In genomic region chr16:18127871-18128563, GRCm38 (mm10) we compare ENCODE assay signal across 8 mouse cellular contexts. TPM values are rescaled to one million over a fixed set of nuclear protein-coding genes. Genes with fewer than 3 reads are reported as not detected.
DNase-seq lines count a peak whose midpoint lies in the region; ATAC-seq lines count a peak whose summit lies in the region.

No protein-coding gene starts in this region.

- peak; percentile 28 for DNase-seq in adrenal gland, adult 2 months
- DNase-seq in adrenal gland, postnatal 25 days = no peak
- DNase-seq in heart, postnatal 10 days = peak; percentile 6 to 30
- DNase-seq in mesoderm, embryonic 11.5 days (ENCODE audit: low read depth, low spot score) = peak; percentile 21
- DNase-seq in left cerebral cortex, adult 8-10 months (ENCODE audit: low spot score in 2 of 2) = no peak

- no peaks in the 10 kb centered on the region for H3K9me3 ChIP-seq in megakaryocyte, embryonic 14.5 days

- no peak for ATAC-seq in megakaryocyte, adult 5-6 weeks (ENCODE audit: poor library complexity, severe bottlenecking)
- no peak for ATAC-seq in inflammation-experienced regulatory T-cells, adult 6 months

- peaks cover 27% of the 10 kb centered on the region for H3K27me3 ChIP-seq in megakaryocyte, embryonic 14.5 days (replicated peaks)

- peaks cover 94% of the 10 kb centered on the region for H3K4me1 ChIP-seq in megakaryocyte, embryonic 14.5 days

- peak overlapping the region; percentile 95 for H3K4me3 ChIP-seq in megakaryocyte, embryonic 14.5 days (replicated peaks)

- intact Hi-C loops in heart, postnatal 10 days (cut with DNase I) = loop anchor here (1.0 to 2.0 kb wide), 2 partner anchors 44 to 83 kb away; no protein-coding TSS in a partner anchor

- peaks cover 41% of the 10 kb centered on the region for H3K36me3 ChIP-seq in megakaryocyte, embryonic 14.5 days (replicated peaks; ENCODE audit: low read length)

RNA-seq across cellular contexts. Expression of gene Rtn4r, which starts 0.6 kb away (rescaled TPM):
- total RNA-seq in adrenal gland, adult 2 months (2021) = under 1 TPM; 0.14 to 0.23 TPM
- 0.58 and 0.90 TPM in 2 replicates for polyA plus RNA-seq in adrenal gland, adult 2 months (2012; rRNA removed)
- total RNA-seq in adrenal gland, postnatal 25 days (2021) = not detected in 2 replicates
- polyA plus RNA-seq in megakaryocyte, embryonic 14.5 days (2012; ENCODE audit: insufficient read depth, low replicate concordance) = 56.5 and 164 TPM in 2 replicates
- total RNA-seq in megakaryocyte, adult 5-6 weeks (2015) = 0.36 and 0.85 TPM in 2 replicates
- 0.26 TPM in 1 of 2 replicates, not detected in the other for total RNA-seq in megakaryocyte, adult 5-6 weeks (2017)
- 1 to 10 TPM; 7.7 to 7.9 TPM for total RNA-seq in heart, postnatal 10 days (2021)
- 100 to 1,000 TPM; 100 to 120 (median 105) TPM for total RNA-seq in left cerebral cortex, adult 8-10 months (2022)
- not detected for polyA plus RNA-seq in inflammation-experienced regulatory T-cells, adult 6 months (2017; shearing (Covaris generic))

RNA-seq across cellular contexts. Expression of gene Prodh, which starts 38.0 kb away (rescaled TPM):
- 10 to 100 TPM; 30.2 to 46.7 TPM for total RNA-seq in adrenal gland, adult 2 months (2021)
- polyA plus RNA-seq in adrenal gland, adult 2 months (2012; rRNA removed) = 68.7 and 99.1 TPM in 2 replicates
- 41.8 and 67.7 TPM in 2 replicates for total RNA-seq in adrenal gland, postnatal 25 days (2021)
- 45.8 and 90.5 TPM in 2 replicates for polyA plus RNA-seq in megakaryocyte, embryonic 14.5 days (2012; ENCODE audit: insufficient read depth, low replicate concordance)
- total RNA-seq in megakaryocyte, adult 5-6 weeks (2015) = 1.3 and 2.2 TPM in 2 replicates
- total RNA-seq in megakaryocyte, adult 5-6 weeks (2017) = 5.7 and 9.8 TPM in 2 replicates
- 10 to 100 TPM in 1 of 2 experiments, 1 to 10 TPM in 1; 6.4 to 11.4 TPM for total RNA-seq in heart, postnatal 10 days (2021)
- total RNA-seq in left cerebral cortex, adult 8-10 months (2022) = 10 to 100 TPM; 27.2 to 45.1 (median 31.8) TPM
- polyA plus RNA-seq in inflammation-experienced regulatory T-cells, adult 6 months (2017; shearing (Covaris generic)) = 1 to 10 TPM; 1.1 to 5.3 (median 4.2) TPM

Comparison
In these comparisons a context has a peak if more than half of its experiments do, and no peak if none do; other contexts are left out.
1. DNase-seq: peak in adrenal gland, adult 2 months (single experiment), heart, postnatal 10 days (2 of 2) and mesoderm, embryonic 11.5 days (single experiment); none in adrenal gland, postnatal 25 days (single experiment) and left cerebral cortex, adult 8-10 months (0 of 2).
2. RNA of gene Rtn4r, which starts 0.6 kb away (total RNA-seq): 100 to 120 TPM in left cerebral cortex, adult 8-10 months; 7.7 to 7.9 TPM in heart, postnatal 10 days, 0.26 to 0.85 TPM in megakaryocyte, adult 5-6 weeks, 0.14 to 0.23 TPM in adrenal gland, adult 2 months and not detected in adrenal gland, postnatal 25 days; every median in the first group is over 10 times any median in the second.